Mouse (Mus musculus) myocyte (in vitro differentiated cells): ENCODE data around the gene Rapgef4. TPM values are rescaled to one million over a fixed set of nuclear protein-coding genes. Genes with fewer than 3 reads are reported as not detected.

Source experiments
- H3K27me3 ChIP-seq: one replicate; pipeline ENCODE4 v1.6.1; 2011; ENCODE audit not compliant: control insufficient read depth, insufficient read depth, insufficient read length
- H3K36me3 ChIP-seq: one replicate; pipeline ENCODE4 v1.6.1; 2011; ENCODE audit not compliant: control insufficient read depth, insufficient read depth
- H3K4me2 ChIP-seq: one replicate; pipeline ENCODE4 v1.6.1; 2011; ENCODE audit warnings: low read depth, control low read depth
- H3K4me3 ChIP-seq: one replicate; pipeline ENCODE4 v1.5.1; 2011; ENCODE audit warnings: mild to moderate bottlenecking, control low read depth, moderate library complexity
- H3K79me2 ChIP-seq: one replicate; pipeline ENCODE4 v1.6.1; 2011; ENCODE audit not compliant: control insufficient read depth, insufficient read depth
- H3ac ChIP-seq: one replicate; pipeline ENCODE4 v1.6.1; 2011; ENCODE audit not compliant: control insufficient read depth, insufficient read length
- CEBPB ChIP-seq: IDR thresholded peaks from 2 replicates; pipeline ENCODE4 v1.6.1; 2011; ENCODE audit warnings: mild to moderate bottlenecking, moderate library complexity; ENCODE audit not compliant: poor library complexity, insufficient read depth, severe bottlenecking
- E2F4 ChIP-seq: IDR thresholded peaks from one replicate; pipeline ENCODE4 v1.6.1; 2011; ENCODE audit warnings: mild to moderate bottlenecking, control low read depth, moderate library complexity; ENCODE audit not compliant: insufficient read depth
- MAX ChIP-seq: IDR thresholded peaks from one replicate; pipeline ENCODE4 v1.6.1; 2011; ENCODE audit warnings: low read depth, mild to moderate bottlenecking, control low read depth
- MYOD1 ChIP-seq, 3 experiments: IDR thresholded peaks; one replicate each; pipeline ENCODE4 v1.6.1; 2011; ENCODE audit warnings: control low read depth in 2 of 3, low read depth in 2 of 3, mild to moderate bottlenecking in 2 of 3, moderate library complexity in 1 of 3; ENCODE audit not compliant: insufficient read length in 2 of 3, control insufficient read depth in 1 of 3
- MYOG ChIP-seq, 3 experiments: IDR thresholded peaks; one replicate each; pipeline ENCODE4 v1.6.1; 2011; ENCODE audit warnings: control low read depth in 2 of 3, low read depth in 2 of 3, mild to moderate bottlenecking in 2 of 3; ENCODE audit not compliant: insufficient read length in 2 of 3, control insufficient read depth in 1 of 3, insufficient read depth in 1 of 3
- POLR2A ChIP-seq: IDR thresholded peaks from one replicate; pipeline ENCODE4 v1.6.1; 2011; ENCODE audit warnings: low read depth, mild to moderate bottlenecking, control low read depth, moderate library complexity; ENCODE audit not compliant: insufficient read length
- POLR2AphosphoS2 ChIP-seq: IDR thresholded peaks from one replicate; pipeline ENCODE4 v1.6.1; 2011; ENCODE audit warnings: low read depth, control low read depth; ENCODE audit not compliant: insufficient read length
- REST ChIP-seq: IDR thresholded peaks from one replicate; pipeline ENCODE4 v1.6.1; 2011; ENCODE audit warnings: mild to moderate bottlenecking, control low read depth, moderate library complexity; ENCODE audit not compliant: insufficient read depth, insufficient read length
- SRF ChIP-seq: IDR thresholded peaks from one replicate; pipeline ENCODE4 v1.6.1; 2011; ENCODE audit warnings: low read depth; ENCODE audit not compliant: control insufficient read depth, insufficient read length
- TCF12 ChIP-seq: IDR thresholded peaks from one replicate; pipeline ENCODE4 v1.6.1; 2011; ENCODE audit warnings: mild to moderate bottlenecking, control low read depth; ENCODE audit not compliant: poor library complexity, insufficient read depth, severe bottlenecking
- TCF3 ChIP-seq: IDR thresholded peaks from one replicate; pipeline ENCODE4 v1.6.1; 2011; ENCODE audit warnings: low read depth, control low read depth; ENCODE audit not compliant: insufficient read length
- USF1 ChIP-seq: IDR thresholded peaks from one replicate; pipeline ENCODE4 v1.6.1; 2011; ENCODE audit warnings: low read depth, mild to moderate bottlenecking, control low read depth, moderate library complexity
- polyA plus RNA-seq: library from polyadenylated mRNA; unstranded; fragments of >200 nt; fragmentation: generic; extraction: Trizol; gene quantifications from one replicate; pipeline ENCODE4 v1.2.1, GENCODE M21; 2012; ENCODE audit warnings: missing spikeins

Gene Rapgef4
- polyA plus RNA-seq, 1 experiment, result 0.28 TPM

DNA sequence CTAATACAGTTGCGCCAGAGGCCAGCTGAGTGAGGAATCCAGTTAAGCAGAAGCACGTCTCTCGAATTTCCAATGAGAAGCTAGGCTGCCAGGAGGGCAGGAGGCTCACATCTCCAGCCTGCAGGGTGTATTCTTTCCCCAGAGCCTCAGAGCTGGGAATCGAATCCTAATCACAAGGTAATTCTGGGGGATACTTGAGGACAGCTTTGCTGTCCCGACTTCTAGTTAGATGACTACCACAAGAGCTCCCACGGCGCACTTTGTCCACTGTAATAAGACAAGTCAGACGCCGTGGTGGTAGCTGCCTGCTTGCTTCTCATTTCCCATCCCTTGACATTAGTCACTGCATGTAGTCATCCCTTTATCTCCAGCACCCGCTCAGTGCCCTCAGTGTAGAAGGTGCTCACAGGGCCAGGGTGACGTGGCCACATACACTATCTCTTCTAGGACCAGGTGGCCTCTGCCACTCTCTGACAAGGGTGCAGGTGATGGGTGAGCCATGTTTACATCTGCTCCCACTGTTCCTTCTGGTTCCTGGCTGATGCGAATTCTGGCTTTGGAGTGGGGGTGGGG is 5.3 kb downstream of the Rapgef4 start:
- Histone ChIP-seq H3ac (no peak overlapping the region), H3K36me3 (no peaks in the 10 kb centered on the region), H3K4me3 (no peak overlapping the region), H3K27me3 (peaks cover 14% of the 10 kb centered on the region), H3K79me2 (no peaks in the 10 kb centered on the region), H3K4me2 (no peak overlapping the region)
- no peak for TF ChIP-seq E2F4
- TF ChIP-seq USF1, result no peak
- TF ChIP-seq MYOD1 (IDR thresholded peaks at IDR 0.05; ENCODE audit: control insufficient read depth in 1 of 3, insufficient read length in 2 of 3, low read depth in 2 of 3), result no peak
- no peak for TF ChIP-seq POLR2AphosphoS2
- no peak for TF ChIP-seq CEBPB

DNA sequence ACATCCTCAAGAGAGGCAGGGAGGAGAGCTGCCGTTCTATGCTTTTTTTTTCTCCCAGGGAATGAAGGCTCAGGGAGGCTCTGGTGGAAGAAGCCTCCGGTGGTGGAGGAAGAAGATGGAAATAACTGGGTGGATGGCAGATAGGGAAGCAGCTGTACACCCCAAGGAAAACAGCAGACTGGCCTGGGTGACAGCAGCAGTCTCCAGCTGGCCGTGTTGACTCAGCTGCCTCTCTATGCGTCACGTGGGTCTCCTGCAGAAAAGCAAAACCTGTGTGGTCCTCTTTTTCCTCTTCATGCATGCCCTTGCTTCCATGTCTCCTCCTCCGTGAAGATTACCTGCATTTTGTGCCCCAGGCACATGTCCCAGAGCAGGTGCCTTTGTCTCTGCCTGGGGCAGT is 7.5 kb downstream of the Rapgef4 start:
- Histone ChIP-seq H3K4me3 (no peak overlapping the region), H3K4me2 (peak overlapping the region; percentile 12), H3K36me3 (no peaks in the 10 kb centered on the region), H3K27me3 (peaks cover 12% of the 10 kb centered on the region), H3ac (no peak overlapping the region), H3K79me2 (no peaks in the 10 kb centered on the region)
- no peak for TF ChIP-seq SRF
- TF ChIP-seq CEBPB, result no peak
- TF ChIP-seq REST, result no peak
- TF ChIP-seq MYOG (IDR thresholded peaks at IDR 0.05; ENCODE audit: control insufficient read depth in 1 of 3, insufficient read depth in 1 of 3, insufficient read length in 2 of 3, low read depth in 2 of 3), result peak; percentile 28 to 51 (median 31)
- peak in 2 of 3 experiments; percentile 62 to 89 for TF ChIP-seq MYOD1 (IDR thresholded peaks at IDR 0.05; ENCODE audit: control insufficient read depth in 1 of 3, insufficient read length in 2 of 3, low read depth in 2 of 3)
- TF ChIP-seq MAX, result no peak
- peak; percentile 84 for TF ChIP-seq USF1
- TF ChIP-seq POLR2AphosphoS2, result no peak
- TF ChIP-seq E2F4, result no peak
- TF ChIP-seq POLR2A, result no peak
- no peak for TF ChIP-seq TCF12
- TF ChIP-seq TCF3, result no peak

DNA sequence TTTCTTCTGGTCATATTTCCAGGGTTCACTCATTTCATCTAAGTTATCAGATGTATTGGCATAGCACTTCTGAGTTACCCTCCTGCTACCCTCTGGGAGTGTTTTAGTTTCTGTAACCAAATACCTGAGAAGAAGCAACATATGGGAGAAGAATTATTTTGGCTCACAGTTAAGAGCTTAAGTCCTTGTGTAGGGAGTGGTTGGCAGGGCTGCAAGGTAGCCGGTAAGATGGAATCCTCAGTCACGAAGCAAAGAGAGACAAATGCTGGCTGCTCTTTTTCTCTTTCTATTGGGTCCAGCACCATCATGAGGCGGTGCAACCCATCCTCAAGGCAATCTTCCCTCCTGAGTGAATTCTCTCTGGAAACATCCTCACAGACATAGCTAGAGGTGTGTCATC is 11.1 kb downstream of the Rapgef4 start:
- Histone ChIP-seq H3ac (no peak overlapping the region), H3K27me3 (no peaks in the 10 kb centered on the region), H3K36me3 (no peaks in the 10 kb centered on the region), H3K79me2 (no peaks in the 10 kb centered on the region), H3K4me2 (no peak overlapping the region), H3K4me3 (no peak overlapping the region)
- TF ChIP-seq SRF (no peak), POLR2AphosphoS2 (no peak), MYOG (IDR thresholded peaks at IDR 0.05; ENCODE audit: control insufficient read depth in 1 of 3, insufficient read depth in 1 of 3, insufficient read length in 2 of 3, low read depth in 2 of 3) (no peak), MAX (no peak), CEBPB (no peak), TCF3 (no peak), MYOD1 (IDR thresholded peaks at IDR 0.05; ENCODE audit: control insufficient read depth in 1 of 3, insufficient read length in 2 of 3, low read depth in 2 of 3) (no peak)

DNA sequence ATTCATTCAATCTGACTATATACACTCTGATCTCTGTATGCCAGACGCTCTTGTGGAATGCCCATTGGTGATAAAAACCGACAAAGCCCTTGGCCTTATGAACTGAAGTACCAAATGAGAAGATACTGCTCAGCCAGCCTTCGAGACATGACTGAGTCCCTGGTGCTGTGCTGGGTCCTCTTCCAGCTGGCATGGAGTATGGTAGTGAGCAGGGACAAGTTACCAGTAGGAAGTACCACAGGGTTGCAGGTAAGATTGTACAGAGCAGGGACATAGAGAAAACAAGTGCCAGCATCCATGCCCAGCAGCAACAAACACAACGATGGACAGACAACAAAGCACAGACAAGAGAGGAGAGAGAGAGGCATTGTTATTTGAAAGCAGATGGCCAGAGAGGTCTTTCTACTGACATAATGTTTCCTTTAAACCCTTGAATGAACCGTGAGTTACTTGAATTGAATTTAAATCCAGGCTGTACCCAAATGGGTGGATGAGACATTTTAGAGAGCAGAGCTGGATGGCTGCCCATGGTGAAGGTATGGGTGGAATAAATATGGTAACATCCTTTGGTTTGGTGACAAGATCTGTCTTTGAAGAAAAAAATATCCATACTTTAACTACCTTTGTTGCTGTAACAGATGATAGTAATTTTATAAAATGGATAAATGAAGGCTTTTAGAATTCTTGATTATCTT is 12.8 kb downstream of the Rapgef4 start:
- Histone ChIP-seq H3K79me2 (no peaks in the 10 kb centered on the region), H3K4me3 (no peak overlapping the region), H3K4me2 (no peak overlapping the region), H3K36me3 (no peaks in the 10 kb centered on the region), H3ac (no peak overlapping the region), H3K27me3 (no peaks in the 10 kb centered on the region)
- TF ChIP-seq MYOG (IDR thresholded peaks at IDR 0.05; ENCODE audit: control insufficient read depth in 1 of 3, insufficient read depth in 1 of 3, insufficient read length in 2 of 3, low read depth in 2 of 3) (no peak), SRF (no peak), USF1 (no peak), CEBPB (no peak), TCF12 (no peak), TCF3 (no peak), MAX (no peak), POLR2A (no peak), REST (no peak), MYOD1 (IDR thresholded peaks at IDR 0.05; ENCODE audit: control insufficient read depth in 1 of 3, insufficient read length in 2 of 3, low read depth in 2 of 3) (no peak), POLR2AphosphoS2 (no peak), E2F4 (no peak)

DNA sequence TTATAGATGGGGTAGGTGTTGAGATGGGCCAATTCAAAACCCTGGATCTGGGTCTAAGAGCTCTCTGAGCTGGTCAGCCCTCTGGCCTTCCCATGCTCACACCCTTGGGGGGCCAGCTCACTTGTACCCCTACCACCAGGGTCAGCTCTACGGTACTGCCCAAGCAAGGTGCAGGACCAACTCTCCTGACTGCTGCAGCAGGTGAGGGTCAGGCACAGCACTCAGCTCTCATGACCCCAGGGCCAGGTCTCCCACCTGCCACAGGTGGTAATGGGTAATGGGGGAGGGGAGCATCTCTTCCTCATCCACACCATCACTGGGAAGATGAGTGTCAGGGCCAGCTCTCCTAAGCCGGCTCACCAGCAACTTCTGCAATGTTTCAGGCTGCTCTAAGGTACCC is 17.5 kb downstream of the Rapgef4 start:
- no peak overlapping the region for H3K4me2 ChIP-seq
- H3K27me3 ChIP-seq, result no peaks in the 10 kb centered on the region
- no peak for TF ChIP-seq POLR2AphosphoS2
- no peak overlapping the region for H3K4me3 ChIP-seq
- no peaks in the 10 kb centered on the region for H3K79me2 ChIP-seq
- H3K36me3 ChIP-seq, result no peaks in the 10 kb centered on the region
- no peak overlapping the region for H3ac ChIP-seq
